In genomic region chr8:77949640-77950039, GRCm38 (mm10) we compare ENCODE assay signal across 25 mouse cellular contexts.
DNase-seq lines count a peak whose midpoint lies in the region; ATAC-seq and TF ChIP-seq lines count a peak whose summit lies in the region.
"Had no signal": no experiment of that assay in that cellular context is flagged by ENCODE, and none has a peak within 500 bp of the region (broad histone marks: within the 10 kb centered on the region; RNA-seq: fewer than 3 reads in every experiment).

No protein-coding gene starts in this region.

- WGBS in lung, embryonic 16.5 days: 79% methylated on average over 5 of the region's 5 CpGs
- 63% methylated on average over 5 of the region's 5 CpGs for WGBS in intestine, embryonic 15.5 days
- WGBS in intestine, postnatal 0 days: 46% methylated on average over 5 of the region's 5 CpGs
- WGBS in heart, embryonic 12.5 days: 80% methylated on average over 5 of the region's 5 CpGs

- H3K4me2 ChIP-seq in lung, embryonic 16.5 days (ENCODE audit: low read depth, low read length): no peak overlapping the region
- no peak overlapping the region for H3K4me2 ChIP-seq in intestine, embryonic 15.5 days (replicated peaks)
- no peak overlapping the region for H3K4me2 ChIP-seq in intestine, postnatal 0 days (replicated peaks; ENCODE audit: low read depth)
- H3K4me2 ChIP-seq in heart, embryonic 12.5 days: no peak overlapping the region
- H3K4me2 ChIP-seq: embryonic facial prominence, embryonic 13.5 days; embryonic facial prominence, embryonic 15.5 days; forebrain, embryonic 12.5 days had no signal

- no peaks in the 10 kb centered on the region for H3K36me3 ChIP-seq in lung, embryonic 16.5 days (ENCODE audit: control insufficient read depth, insufficient read depth, low read length)
- H3K36me3 ChIP-seq in intestine, embryonic 15.5 days: no peaks in the 10 kb centered on the region
- H3K36me3 ChIP-seq in intestine, postnatal 0 days (ENCODE audit: control insufficient read depth, insufficient read depth): no peaks in the 10 kb centered on the region
- H3K36me3 ChIP-seq in heart, embryonic 12.5 days: no peaks in the 10 kb centered on the region
- H3K36me3 ChIP-seq: embryonic facial prominence, embryonic 13.5 days; embryonic facial prominence, embryonic 15.5 days; forebrain, embryonic 10.5 days; forebrain, embryonic 12.5 days had no signal

- H3K27me3 ChIP-seq in lung, embryonic 16.5 days (ENCODE audit: control insufficient read depth, insufficient read depth, low read depth, low read length): no peaks in the 10 kb centered on the region
- H3K27me3 ChIP-seq in intestine, embryonic 15.5 days (replicated peaks): no peaks in the 10 kb centered on the region
- no peaks in the 10 kb centered on the region for H3K27me3 ChIP-seq in intestine, postnatal 0 days (replicated peaks; ENCODE audit: control insufficient read depth, insufficient read depth, low read length)
- H3K27me3 ChIP-seq in heart, embryonic 12.5 days (replicated peaks): no peaks in the 10 kb centered on the region
- H3K27me3 ChIP-seq: embryonic facial prominence, embryonic 13.5 days; embryonic facial prominence, embryonic 15.5 days; forebrain, embryonic 12.5 days had no signal

- H3K4me3 ChIP-seq in lung, embryonic 16.5 days (ENCODE audit: low read length): no peak overlapping the region
- H3K4me3 ChIP-seq in intestine, embryonic 15.5 days (replicated peaks): no peak overlapping the region
- H3K4me3 ChIP-seq in intestine, postnatal 0 days (ENCODE audit: low read depth, low read length): no peak overlapping the region
- H3K4me3 ChIP-seq in heart, embryonic 12.5 days: no peak overlapping the region
- H3K4me3 ChIP-seq: embryonic facial prominence, embryonic 13.5 days; embryonic facial prominence, embryonic 15.5 days; erythroblast, embryonic 14.5 days; forebrain, embryonic 10.5 days; forebrain, embryonic 12.5 days had no signal

- H3K9ac ChIP-seq in lung, embryonic 16.5 days (ENCODE audit: low read length): no peak overlapping the region
- H3K9ac ChIP-seq in intestine, embryonic 15.5 days: no peak overlapping the region
- no peak overlapping the region for H3K9ac ChIP-seq in intestine, postnatal 0 days (ENCODE audit: low read depth, low read length)
- no peak overlapping the region for H3K9ac ChIP-seq in heart, embryonic 12.5 days
- H3K9ac ChIP-seq: embryonic facial prominence, embryonic 13.5 days; embryonic facial prominence, embryonic 15.5 days; forebrain, embryonic 12.5 days had no signal

- DNase-seq in lung, adult 18-20 months: no peak
- DNase-seq in brain, embryonic 14.5 days (ENCODE audit: low read depth): peak; percentile 3
- DNase-seq in T-cell, adult 2 months (ENCODE audit: low spot score): no peak
- DNase-seq: adrenal gland, adult 8-10 months; adrenal gland, postnatal 14 days; adrenal gland, postnatal 36 days; cerebellum, adult 11 months; cerebellum, adult 18-20 months; cerebellum, adult 8-10 months; cerebellum, adult 9-11 months; cerebellum, postnatal 14 days; cerebellum, postnatal 36 days; embryo, embryonic 11 days had no signal

- H3K4me1 ChIP-seq in lung, embryonic 16.5 days (replicated peaks; ENCODE audit: control insufficient read depth, insufficient read depth, low read length): no peaks in the 10 kb centered on the region
- no peaks in the 10 kb centered on the region for H3K4me1 ChIP-seq in intestine, embryonic 15.5 days (replicated peaks)
- no peaks in the 10 kb centered on the region; the same call in 1 of the 2 replicates for H3K4me1 ChIP-seq in intestine, postnatal 0 days (replicated peaks; ENCODE audit: control insufficient read depth, insufficient read depth, low read length)
- no peaks in the 10 kb centered on the region for H3K4me1 ChIP-seq in heart, embryonic 12.5 days (replicated peaks)
- H3K4me1 ChIP-seq: embryonic facial prominence, embryonic 13.5 days; embryonic facial prominence, embryonic 15.5 days; forebrain, embryonic 10.5 days; forebrain, embryonic 12.5 days had no signal

- 0 out of 2 replicates have a peak, but pooled peaks have one; percentile 31 for ATAC-seq in lung, embryonic 16.5 days (ENCODE audit: low read depth)
- peak; percentile 88 for ATAC-seq in intestine, embryonic 15.5 days
- peak; percentile 73 for ATAC-seq in intestine, postnatal 0 days
- no peak for ATAC-seq in heart, embryonic 12.5 days (ENCODE audit: insufficient number of reproducible peaks, low FRiP score)
- ATAC-seq: activated CD4-positive, CD25-positive, alpha-beta regulatory T cell, adult 4 months; forebrain, embryonic 14.5 days; forebrain, embryonic 16.5 days had no signal

- TF ChIP-seq POLR2A in brain, embryonic 14.5 days (IDR thresholded peaks at IDR 0.05; ENCODE audit: borderline replicate concordance, extremely low read depth, insufficient read depth, insufficient read length, poor library complexity, severe bottlenecking): no peak

- no peak overlapping the region for H3K27ac ChIP-seq in lung, embryonic 16.5 days (ENCODE audit: low read length)
- H3K27ac ChIP-seq in intestine, embryonic 15.5 days: no peak overlapping the region
- H3K27ac ChIP-seq in intestine, postnatal 0 days (ENCODE audit: low read depth, low read length): no peak overlapping the region
- no peak overlapping the region for H3K27ac ChIP-seq in heart, embryonic 12.5 days (ENCODE audit: poor library complexity, severe bottlenecking)
- H3K27ac ChIP-seq: embryonic facial prominence, embryonic 13.5 days; embryonic facial prominence, embryonic 15.5 days; forebrain, embryonic 10.5 days; forebrain, embryonic 12.5 days had no signal

- no peak for TF ChIP-seq CTCF in brain, embryonic 14.5 days (IDR thresholded peaks at IDR 0.05; ENCODE audit: borderline replicate concordance, extremely low read depth, insufficient read depth, insufficient read length)
- no peak for TF ChIP-seq CTCF in intestine, postnatal 0 days (IDR thresholded peaks at IDR 0.05; ENCODE audit: low read depth)

- no peaks in the 10 kb centered on the region for H3K9me3 ChIP-seq in lung, embryonic 16.5 days (ENCODE audit: control insufficient read depth, low read length)
- H3K9me3 ChIP-seq in intestine, embryonic 15.5 days: no peaks in the 10 kb centered on the region
- no peaks in the 10 kb centered on the region for H3K9me3 ChIP-seq in intestine, postnatal 0 days (ENCODE audit: control insufficient read depth)
- no peaks in the 10 kb centered on the region for H3K9me3 ChIP-seq in heart, embryonic 12.5 days (replicated peaks)
- H3K9me3 ChIP-seq: embryonic facial prominence, embryonic 13.5 days; embryonic facial prominence, embryonic 15.5 days; forebrain, embryonic 10.5 days; forebrain, embryonic 12.5 days had no signal
